Mouse (Mus musculus): Measurements from ENCODE around the gene 1600002K03Rik. TPM values are rescaled to one million over a fixed set of nuclear protein-coding genes. Genes with fewer than 3 reads are reported as not detected.

1600002K03Rik gene
- polyA plus RNA-seq, 1 experiment from 2014 or later, result 10.1 TPM

DNA sequence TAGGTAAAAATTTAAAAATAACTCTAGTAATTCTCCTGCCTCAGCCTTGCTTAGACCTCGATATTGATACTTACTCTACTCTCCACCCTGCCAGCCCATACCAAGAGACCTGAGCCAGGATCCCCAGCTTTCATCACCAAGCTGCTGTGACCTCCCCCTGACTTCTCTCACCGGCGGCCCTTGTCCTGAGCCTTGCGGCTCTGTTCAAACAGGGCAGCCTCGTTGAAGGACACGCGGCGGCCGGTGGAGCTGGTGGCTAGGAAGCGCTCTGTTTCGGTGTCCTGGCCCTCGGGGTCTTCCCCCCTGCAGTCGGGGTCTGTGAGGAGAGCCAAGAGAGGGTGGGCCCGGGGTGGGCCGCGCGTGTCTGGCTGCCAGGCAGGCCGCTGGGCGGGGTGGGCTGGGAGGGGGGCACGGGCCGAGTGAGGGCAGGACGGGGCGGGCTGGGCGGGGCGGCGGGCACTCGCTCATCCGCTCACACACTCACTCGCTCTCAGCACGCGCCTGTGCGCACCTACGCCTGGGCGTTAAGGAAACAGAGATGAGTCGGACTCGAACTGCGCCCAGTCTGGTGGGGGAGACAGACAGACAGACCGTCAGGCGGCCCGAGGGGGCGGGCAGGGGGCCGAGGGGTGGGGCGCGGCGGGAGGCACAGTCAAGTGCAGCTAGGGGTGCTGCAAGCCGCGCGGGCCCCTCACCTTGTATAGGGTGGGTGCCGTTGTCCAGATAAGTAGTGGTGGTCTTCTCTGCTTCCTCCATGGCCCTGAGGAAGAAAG lies 36.4 kb upstream of the 1600002K03Rik start:
- H3K27me3 ChIP-seq, result no peaks in the 10 kb centered on the region
- H3K4me3 ChIP-seq, result peak overlapping the region; percentile 77
- H3K4me1 ChIP-seq (replicated peaks), result peaks cover 53% of the 10 kb centered on the region
- 15% methylated on average over 48 of the region's 49 CpGs for WGBS
- H3K27ac ChIP-seq (replicated peaks), result peak overlapping the region; percentile 97
- H3K36me3 ChIP-seq, result peaks cover 30% of the 10 kb centered on the region
- H3K9me3 ChIP-seq, result no peaks in the 10 kb centered on the region
- peak overlapping the region; percentile 79 for H3K4me2 ChIP-seq
- no peak for ATAC-seq (ENCODE audit: low FRiP score, low read depth)
- peak overlapping the region; percentile 96 for H3K9ac ChIP-seq

DNA sequence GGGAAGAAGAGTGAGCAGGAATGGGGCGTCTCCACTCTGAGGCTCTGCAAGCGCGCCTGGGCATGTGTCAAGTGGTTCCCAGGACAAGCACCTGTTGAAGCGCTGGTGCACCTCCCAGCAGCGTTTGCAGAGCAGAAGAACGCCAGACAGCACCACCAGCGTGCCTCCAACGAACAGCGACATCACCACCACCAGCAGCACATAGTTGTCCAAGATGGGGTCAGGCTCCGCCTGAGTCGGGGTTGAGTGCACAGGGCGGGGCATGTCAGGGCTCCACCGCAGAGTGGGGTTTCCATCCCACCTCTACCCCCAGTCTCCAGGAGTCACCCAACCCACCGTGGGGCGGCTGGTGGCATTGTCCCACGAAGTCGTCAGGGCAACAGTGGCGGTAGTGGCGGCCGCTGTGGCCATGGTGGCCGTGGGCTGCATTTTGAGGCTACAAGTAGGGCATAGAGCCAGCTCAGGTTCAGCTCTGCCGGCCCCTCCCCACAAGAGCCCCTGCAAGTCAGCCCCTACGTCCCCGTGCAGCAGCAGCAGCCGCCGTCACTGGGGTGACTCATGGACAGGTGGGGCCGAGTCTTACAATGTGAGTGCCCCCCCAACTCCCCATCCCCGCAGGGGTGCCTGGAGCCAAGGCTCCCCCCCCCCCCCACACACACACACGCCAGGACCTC lies 35.7 kb upstream of the 1600002K03Rik start:
- no peaks in the 10 kb centered on the region for H3K27me3 ChIP-seq
- peak overlapping the region; percentile 96 for H3K9ac ChIP-seq
- peak overlapping the region; percentile 77 for H3K4me3 ChIP-seq
- ATAC-seq (ENCODE audit: low FRiP score, low read depth), result no peak
- H3K4me2 ChIP-seq, result peak overlapping the region; percentile 79
- H3K27ac ChIP-seq (replicated peaks), result peak overlapping the region; percentile 97
- peaks cover 52% of the 10 kb centered on the region for H3K4me1 ChIP-seq (replicated peaks)
- no peaks in the 10 kb centered on the region for H3K9me3 ChIP-seq
- peaks cover 30% of the 10 kb centered on the region for H3K36me3 ChIP-seq
- WGBS, result 4% methylated on average over 29 of the region's 29 CpGs

DNA sequence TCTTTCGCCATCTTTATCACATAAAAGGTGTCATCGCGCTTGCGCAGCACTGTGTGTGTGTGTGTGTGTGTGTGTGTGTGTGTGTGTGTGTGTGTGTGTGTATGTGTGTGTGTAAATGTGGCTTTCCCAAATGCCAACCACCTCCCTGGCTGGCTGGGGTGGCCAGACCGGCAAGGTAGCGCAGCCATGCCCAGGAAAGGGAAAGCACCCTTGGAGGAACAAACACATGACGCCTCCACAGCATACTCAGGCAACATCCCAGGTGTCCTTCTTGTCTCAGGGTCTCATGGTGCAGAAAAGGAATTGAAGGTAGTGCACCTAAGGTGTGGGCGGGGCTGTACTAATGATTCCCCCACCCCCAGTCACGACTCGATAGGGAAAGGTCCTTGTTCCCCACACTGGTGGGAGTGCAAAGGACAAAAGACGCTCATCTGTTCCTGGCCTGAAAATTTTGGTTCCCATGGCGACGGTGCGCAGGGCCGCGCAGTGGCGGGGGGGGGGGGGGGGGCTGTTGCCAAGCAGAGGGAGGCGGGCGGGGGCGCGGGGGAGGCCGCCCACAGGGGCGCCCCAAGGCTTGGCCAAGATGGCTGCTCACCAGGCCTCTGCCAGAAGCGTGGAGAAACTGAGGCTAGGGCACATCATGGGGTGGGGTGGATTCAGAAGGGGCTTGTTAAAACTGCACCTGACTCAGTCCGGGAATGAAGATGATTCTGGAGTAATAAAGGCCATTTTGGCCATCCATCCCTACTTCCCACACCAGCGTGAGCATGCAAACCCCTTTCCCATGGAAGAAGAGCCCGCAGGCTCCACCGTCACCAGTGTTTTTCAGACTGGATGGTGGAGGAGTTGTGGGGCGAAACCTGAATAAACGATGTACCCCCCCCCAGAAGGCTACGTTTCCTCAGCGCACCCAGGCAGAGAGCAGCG lies 34.9 kb upstream of the 1600002K03Rik start:
- ATAC-seq (ENCODE audit: low FRiP score, low read depth), result no peak
- Histone ChIP-seq H3K36me3 (peaks cover 24% of the 10 kb centered on the region), H3K4me2 (peak overlapping the region; percentile 79), H3K27ac (replicated peaks) (peak overlapping the region; percentile 97), H3K9ac (peak overlapping the region; percentile 96), H3K27me3 (no peaks in the 10 kb centered on the region), H3K4me1 (replicated peaks) (peaks cover 55% of the 10 kb centered on the region), H3K4me3 (peak overlapping the region; percentile 77), H3K9me3 (no peaks in the 10 kb centered on the region)
- WGBS, result 3% methylated on average over 32 of the region's 33 CpGs

DNA sequence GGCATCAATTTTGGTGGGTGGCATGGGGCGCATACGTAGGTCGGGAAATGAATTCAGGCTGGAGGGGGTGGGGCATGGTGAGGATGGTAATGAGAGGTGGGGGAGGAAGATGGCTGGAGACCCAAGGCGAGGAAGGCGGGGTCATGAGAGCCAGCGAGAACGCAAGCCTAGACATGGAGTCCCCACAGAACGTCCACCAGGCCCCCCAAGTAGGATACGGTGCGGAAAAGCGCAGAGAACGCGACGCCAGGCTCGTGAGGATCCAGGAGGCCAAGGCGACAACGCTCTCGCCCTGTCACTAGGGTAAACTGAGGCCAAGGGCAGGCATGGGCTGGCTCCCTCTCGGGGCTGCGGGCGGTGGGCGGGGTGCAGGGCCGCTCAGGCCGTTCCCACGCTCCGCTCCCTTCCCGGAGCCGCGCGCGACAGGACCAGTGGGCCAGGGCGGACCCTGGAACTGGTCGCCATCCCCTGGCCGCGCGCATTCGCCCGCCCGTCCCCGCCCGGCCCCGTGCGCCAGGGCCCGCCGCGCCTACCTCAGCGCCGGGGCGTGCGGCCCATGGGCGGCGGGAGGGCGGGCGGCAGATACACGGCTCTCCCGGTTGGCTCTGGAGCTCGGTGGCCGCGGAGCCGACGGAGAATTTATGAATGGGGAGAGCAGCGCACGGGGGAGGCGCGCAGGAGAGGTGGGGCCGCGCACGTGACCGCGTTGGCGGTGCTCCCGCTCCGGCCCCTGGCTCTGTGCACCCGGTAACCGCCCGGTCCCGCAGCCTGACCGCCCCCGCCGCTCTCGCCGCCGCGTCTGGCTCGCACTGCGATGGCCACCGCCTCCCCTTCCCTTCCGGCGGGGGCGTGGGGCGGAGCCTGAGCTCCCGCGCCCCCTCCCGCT lies 33.9 kb upstream of the 1600002K03Rik start, which contains the start of gene Atp5d:
TSS of gene Atp5d (plus strand) at position 80 of the 886 bp plus-strand sequence.
- peaks cover 58% of the 10 kb centered on the region for H3K4me1 ChIP-seq (replicated peaks)
- peaks cover 17% of the 10 kb centered on the region for H3K36me3 ChIP-seq
- no peaks in the 10 kb centered on the region for H3K27me3 ChIP-seq
- peak; percentile 13 for ATAC-seq (ENCODE audit: low FRiP score, low read depth)
- H3K9ac ChIP-seq, result peak within 1 kb of the TSS; percentile 96
- 0% methylated on average over 63 of the region's 94 CpGs for WGBS
- peak within 1 kb of the TSS; percentile 97 for H3K27ac ChIP-seq (replicated peaks)
- peak within 1 kb of the TSS; percentile 79 for H3K4me2 ChIP-seq
- peak within 1 kb of the TSS; percentile 77 for H3K4me3 ChIP-seq
- no peaks in the 10 kb centered on the region for H3K9me3 ChIP-seq

DNA sequence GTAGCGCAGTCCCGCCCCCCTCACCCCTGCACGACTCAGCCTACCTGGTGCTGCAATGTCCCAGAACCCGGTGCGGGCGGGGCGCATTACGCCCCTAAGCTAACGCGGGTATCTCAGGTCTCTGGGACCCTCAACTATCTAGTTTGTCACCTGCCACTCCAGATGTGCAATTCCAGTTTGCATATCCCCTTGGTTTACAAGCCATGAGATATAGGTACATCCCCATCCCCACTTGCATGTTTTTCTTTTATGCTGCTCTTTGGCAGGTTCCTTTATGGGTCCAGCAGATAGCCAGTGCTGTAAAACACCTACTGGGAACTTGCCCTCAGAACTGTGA lies 33.3 kb upstream of the 1600002K03Rik start:
- peak overlapping the region; percentile 79 for H3K4me2 ChIP-seq
- peak overlapping the region; percentile 96 for H3K9ac ChIP-seq
- H3K9me3 ChIP-seq, result no peaks in the 10 kb centered on the region
- H3K27me3 ChIP-seq, result no peaks in the 10 kb centered on the region
- peaks cover 63% of the 10 kb centered on the region for H3K4me1 ChIP-seq (replicated peaks)
- whole genome bisulfite sequencing, result under 1% methylated on average over 10 of the region's 10 CpGs
- peaks cover 19% of the 10 kb centered on the region for H3K36me3 ChIP-seq
- H3K4me3 ChIP-seq, result peak overlapping the region; percentile 77
- peak overlapping the region; percentile 97 for H3K27ac ChIP-seq (replicated peaks)
- ATAC-seq (ENCODE audit: low FRiP score, low read depth), result no peak

DNA sequence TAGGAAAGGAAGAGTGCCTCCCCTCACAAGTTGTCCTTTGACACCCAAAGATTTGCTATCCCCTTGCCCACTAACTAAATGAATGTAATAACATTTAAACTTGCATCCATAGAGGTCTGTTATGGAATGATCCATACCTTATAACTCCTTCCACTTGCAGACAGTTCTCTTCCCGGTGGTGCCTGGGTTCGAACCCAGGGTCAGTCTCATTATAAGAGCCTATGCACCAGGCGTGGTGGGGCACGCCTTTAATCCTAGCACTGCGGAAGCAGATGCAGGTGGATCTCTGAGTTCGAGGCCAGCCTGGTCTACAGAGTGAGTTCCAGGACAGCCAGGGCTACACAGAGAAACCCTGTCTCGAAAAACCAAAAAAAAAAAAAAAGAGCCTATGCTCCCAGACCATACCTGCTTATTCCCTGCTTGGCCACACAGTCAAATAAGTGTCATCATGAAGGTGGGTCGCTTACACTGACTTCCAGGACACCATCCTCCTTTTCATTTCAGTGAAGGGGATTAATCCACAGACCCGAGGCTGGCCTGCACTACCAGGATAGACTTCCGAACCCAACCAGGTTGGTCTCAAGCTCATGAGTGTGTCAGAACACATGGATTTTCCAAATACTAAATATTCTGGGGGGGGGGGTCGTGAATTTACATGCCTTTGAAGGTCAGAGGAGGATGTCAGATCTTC lies 32.6 kb upstream of the 1600002K03Rik start:
- no peak overlapping the region; the same call in 1 of the 2 replicates for H3K4me2 ChIP-seq

DNA sequence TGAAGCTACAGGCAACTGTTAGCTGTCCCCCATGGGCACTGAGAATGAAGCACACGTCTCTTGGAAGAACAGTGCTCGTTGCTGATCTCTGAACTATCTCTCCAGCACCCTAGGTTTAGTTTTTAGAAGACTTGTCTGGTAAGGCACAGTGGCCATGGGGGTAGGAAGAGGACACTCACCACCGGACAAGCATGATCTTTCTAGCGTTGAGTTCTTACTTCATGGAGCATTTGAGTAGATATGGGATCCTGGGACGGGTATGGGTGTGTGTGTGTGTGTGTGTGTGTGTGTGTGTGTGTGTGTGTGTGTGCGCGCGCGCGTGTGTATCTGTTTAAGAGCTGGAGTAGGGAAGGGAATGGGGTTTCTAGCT lies 32.1 kb upstream of the 1600002K03Rik start, which contains the start of gene Cbarp:
TSS of gene Cbarp (minus strand) at position 170 of the 370 bp plus-strand sequence.
- WGBS, result 69% methylated on average over 10 of the region's 10 CpGs
- Histone ChIP-seq H3K4me2 (peak within 1 kb of the TSS; percentile 85), H3K36me3 (peaks cover 21% of the 10 kb centered on the region), H3K27me3 (no peaks in the 10 kb centered on the region), H3K9ac (peak within 1 kb of the TSS; percentile 96), H3K27ac (replicated peaks) (peak within 1 kb of the TSS; percentile 97), H3K4me1 (replicated peaks) (peaks cover 67% of the 10 kb centered on the region), H3K9me3 (no peaks in the 10 kb centered on the region), H3K4me3 (peak within 1 kb of the TSS; percentile 84)
- no peak for ATAC-seq (ENCODE audit: low FRiP score, low read depth)

More for the DNA sequence above, 32.6 kb upstream of the 1600002K03Rik start:
- Histone ChIP-seq H3K27me3 (no peaks in the 10 kb centered on the region), H3K27ac (replicated peaks) (peak overlapping the region; percentile 97; the same call in 1 of the 2 replicates), H3K9ac (no peak overlapping the region), H3K4me3 (no peak overlapping the region), H3K4me1 (replicated peaks) (peaks cover 63% of the 10 kb centered on the region), H3K9me3 (no peaks in the 10 kb centered on the region), H3K36me3 (peaks cover 22% of the 10 kb centered on the region)
- WGBS, result 72% methylated on average over 11 of the region's 11 CpGs
- ATAC-seq (ENCODE audit: low FRiP score, low read depth), result no peak

DNA sequence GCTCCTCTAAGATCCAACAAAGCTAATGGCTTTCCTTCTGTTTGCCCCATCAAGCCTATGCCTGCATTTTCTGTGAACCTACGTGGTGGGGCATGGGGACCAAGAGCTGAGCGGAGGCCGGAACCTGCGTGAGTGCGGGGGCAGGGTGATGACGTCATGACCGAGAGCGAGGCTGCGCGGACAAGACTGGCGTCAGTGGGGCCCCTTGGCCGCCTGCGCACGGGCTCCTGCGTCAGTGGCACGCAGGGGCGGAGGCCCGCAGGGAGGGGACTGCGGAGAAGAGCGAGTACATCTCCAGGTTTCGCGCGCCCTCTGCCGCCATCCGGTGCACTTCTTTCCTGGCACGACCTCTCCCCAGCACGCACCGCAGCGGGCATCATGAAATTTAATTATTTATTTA lies 31.5 kb upstream of the 1600002K03Rik start:
- Histone ChIP-seq H3K4me2 (peak overlapping the region; percentile 85), H3K4me1 (replicated peaks) (peaks cover 67% of the 10 kb centered on the region), H3K27ac (replicated peaks) (peak overlapping the region; percentile 92), H3K27me3 (no peaks in the 10 kb centered on the region), H3K9ac (peak overlapping the region; percentile 41), H3K36me3 (peaks cover 16% of the 10 kb centered on the region), H3K4me3 (peak overlapping the region; percentile 84), H3K9me3 (no peaks in the 10 kb centered on the region)
- under 1% methylated on average over 29 of the region's 29 CpGs for WGBS
- peak; percentile 67 for ATAC-seq (ENCODE audit: low FRiP score, low read depth)

DNA sequence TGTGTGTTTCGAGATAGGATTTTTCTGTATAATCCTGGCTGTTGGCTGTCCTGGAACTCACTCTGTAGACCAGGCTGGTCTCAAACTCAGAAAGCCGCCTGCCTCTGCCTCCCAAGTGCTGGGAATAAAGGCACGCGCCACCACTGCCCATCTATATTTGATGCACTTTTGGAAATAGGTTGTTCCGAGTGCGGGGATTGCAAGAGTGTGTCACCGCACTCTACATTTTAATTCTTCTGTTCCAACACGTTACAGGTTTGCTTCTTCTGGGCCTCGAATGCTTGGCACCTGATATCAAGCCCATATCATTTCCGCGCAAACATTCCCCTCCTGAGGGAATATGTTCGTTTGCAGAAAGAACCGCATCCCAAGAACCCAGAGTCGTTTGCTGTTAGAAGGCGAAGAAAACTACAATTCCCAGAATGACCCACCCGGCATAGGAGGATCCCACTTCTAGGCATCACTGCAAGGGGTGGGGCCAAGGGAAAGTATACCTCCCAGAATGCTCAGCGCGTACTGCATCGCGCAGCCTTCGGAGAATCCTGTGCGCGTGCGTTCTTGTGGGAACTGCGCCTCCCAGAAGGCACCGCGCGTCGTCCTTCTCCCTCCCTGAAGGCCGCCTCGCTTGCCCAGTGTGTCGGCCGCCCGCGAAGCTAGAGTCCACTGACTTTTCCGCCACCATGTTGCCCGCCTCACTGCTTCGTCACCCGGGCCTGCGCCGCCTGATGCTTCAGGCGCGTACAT lies 30.8 kb upstream of the 1600002K03Rik start:
- Histone ChIP-seq H3K4me1 (replicated peaks) (peaks cover 62% of the 10 kb centered on the region), H3K9me3 (no peaks in the 10 kb centered on the region), H3K9ac (peak overlapping the region; percentile 97), H3K36me3 (peaks cover 16% of the 10 kb centered on the region), H3K27me3 (no peaks in the 10 kb centered on the region), H3K27ac (replicated peaks) (peak overlapping the region; percentile 92), H3K4me3 (peak overlapping the region; percentile 84), H3K4me2 (peak overlapping the region; percentile 85)
- peak; percentile 85 for ATAC-seq (ENCODE audit: low FRiP score, low read depth)
- WGBS, result under 1% methylated on average over 42 of the region's 43 CpGs

DNA sequence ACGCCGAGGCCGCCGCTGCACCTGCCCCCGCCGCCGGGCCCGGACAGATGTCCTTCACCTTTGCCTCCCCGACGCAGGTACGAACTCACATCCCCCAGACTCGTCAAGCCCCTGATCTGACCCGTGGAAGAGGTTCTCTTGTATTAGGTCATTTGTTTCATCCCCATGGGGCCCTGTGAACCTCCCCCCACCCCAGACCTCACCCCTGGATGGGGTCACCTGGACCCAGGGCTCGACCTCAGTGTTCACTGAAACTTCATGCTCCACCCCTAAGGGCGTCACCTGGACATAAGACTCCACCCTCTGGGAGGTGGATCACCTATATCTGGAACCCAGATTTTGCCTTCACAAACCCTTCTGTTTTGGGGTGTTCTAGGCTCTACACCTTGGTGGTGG lies 30.2 kb upstream of the 1600002K03Rik start:
- no peaks in the 10 kb centered on the region for H3K9me3 ChIP-seq
- H3K4me3 ChIP-seq, result peak overlapping the region; percentile 84
- no peak for ATAC-seq (ENCODE audit: low FRiP score, low read depth)
- WGBS, result 0% methylated on average over 15 of the region's 15 CpGs
- peaks cover 16% of the 10 kb centered on the region for H3K36me3 ChIP-seq
- peak overlapping the region; percentile 92 for H3K27ac ChIP-seq (replicated peaks)
- no peaks in the 10 kb centered on the region for H3K27me3 ChIP-seq
- peak overlapping the region; percentile 85 for H3K4me2 ChIP-seq
- peak overlapping the region; percentile 97 for H3K9ac ChIP-seq
- peaks cover 59% of the 10 kb centered on the region for H3K4me1 ChIP-seq (replicated peaks)

Data from hindbrain, embryonic 15.5 days (tissue).